Comparison of ENCODE assay signal across 32 mouse cellular contexts in genomic region chr7:111855309-111855708, GRCm38 (mm10).
"Had no signal": no experiment of that assay in that cellular context is flagged by ENCODE, and none has a peak within 500 bp of the region (broad histone marks: within the 10 kb centered on the region; RNA-seq: fewer than 3 reads in every experiment).

No protein-coding gene starts in this region.

- H3K36me3 ChIP-seq: heart, embryonic 15.5 days; hindbrain, embryonic 10.5 days; hindbrain, embryonic 12.5 days; hindbrain, embryonic 13.5 days; hindbrain, embryonic 15.5 days; intestine, embryonic 15.5 days; kidney, embryonic 15.5 days had no signal

- H3K9ac ChIP-seq: heart, embryonic 15.5 days; hindbrain, embryonic 12.5 days; hindbrain, embryonic 13.5 days; hindbrain, embryonic 14.5 days; hindbrain, embryonic 15.5 days; intestine, embryonic 15.5 days; kidney, embryonic 15.5 days had no signal

- H3K4me2 ChIP-seq: heart, embryonic 15.5 days; hindbrain, embryonic 12.5 days; hindbrain, embryonic 13.5 days; hindbrain, embryonic 14.5 days; hindbrain, embryonic 15.5 days; intestine, embryonic 15.5 days; kidney, embryonic 15.5 days had no signal

- H3K4me3 ChIP-seq: heart, embryonic 15.5 days; hindbrain, embryonic 10.5 days; hindbrain, embryonic 12.5 days; hindbrain, embryonic 13.5 days; hindbrain, embryonic 15.5 days; intestine, embryonic 15.5 days; kidney, embryonic 15.5 days; layer of hippocampus, adult 2 months; left cerebral cortex, adult 2 months had no signal

- DNase-seq: heart, postnatal 10 days; heart, postnatal 14 days; heart, postnatal 36 days; heart, postnatal 4 days; kidney, adult 11 months; kidney, adult 18-20 months; kidney, adult 2 months; kidney, adult 8-10 months; kidney, adult 9 months; kidney, postnatal 10 days; kidney, postnatal 14 days; kidney, postnatal 25 days; kidney, postnatal 36 days; kidney, postnatal 4 days; layer of hippocampus, adult 9-11 months; layer of hippocampus, postnatal 36 days had no signal

- H3K27ac ChIP-seq: heart, embryonic 15.5 days; hindbrain, embryonic 10.5 days; hindbrain, embryonic 12.5 days; hindbrain, embryonic 13.5 days; hindbrain, embryonic 14.5 days; hindbrain, embryonic 15.5 days; hindbrain, postnatal 0 days; intestine, embryonic 15.5 days; kidney, embryonic 15.5 days; kidney, postnatal 0 days; layer of hippocampus, adult 2 months; left cerebral cortex, adult 2 months had no signal

- H3K9me3 ChIP-seq: heart, embryonic 15.5 days; hindbrain, embryonic 10.5 days; hindbrain, embryonic 12.5 days; hindbrain, embryonic 13.5 days; hindbrain, embryonic 15.5 days; intestine, embryonic 15.5 days; kidney, embryonic 15.5 days had no signal

- H3K4me1 ChIP-seq: heart, embryonic 15.5 days; hindbrain, embryonic 10.5 days; hindbrain, embryonic 12.5 days; hindbrain, embryonic 15.5 days; intestine, embryonic 15.5 days; kidney, embryonic 15.5 days had no signal

- H3K27me3 ChIP-seq: heart, embryonic 15.5 days; hindbrain, embryonic 12.5 days; hindbrain, embryonic 13.5 days; hindbrain, embryonic 15.5 days; intestine, embryonic 15.5 days; kidney, embryonic 15.5 days had no signal

- ATAC-seq: hindbrain, embryonic 16.5 days; hindbrain, postnatal 0 days; inflammation-experienced regulatory T-cells, adult 6 months; intestine, embryonic 15.5 days; intestine, embryonic 16.5 days; intestine, postnatal 0 days had no signal
